Mouse (Mus musculus) E14TG2a.4 (cell line): ENCODE results near the gene Rictor.
A peak's percentile ranks its signal among the peaks of the same experiment; 100 is the strongest.
"Not testable (repeated sequence)": the region's sequence is repeated elsewhere in the genome, so short reads cannot be mapped to it uniquely, and the experiment has no call there.

Experiments used
- H3K27me3 ChIP-seq: 2 replicates; pipeline ENCODE4 v1.6.1; 2014; ENCODE audit warnings: low read length, control low read depth; ENCODE audit not compliant: insufficient read depth
- H3K36me3 ChIP-seq: 2 replicates; pipeline ENCODE4 v1.6.1; 2014; ENCODE audit warnings: low read length, control low read depth; ENCODE audit not compliant: insufficient read depth
- H3K4me1 ChIP-seq: replicated peaks from 2 replicates; pipeline ENCODE4 v1.6.1; 2014; ENCODE audit warnings: low read depth, low read length, control low read depth
- H3K4me3 ChIP-seq: replicated peaks from 2 replicates; pipeline ENCODE4 v1.5.1; 2014; ENCODE audit warnings: mild to moderate bottlenecking, low read length
- H3K9me3 ChIP-seq: 2 replicates; pipeline ENCODE4 v1.6.1; 2014; ENCODE audit warnings: low read length, control low read depth
- CTCF ChIP-seq: conservative IDR thresholded peaks from 2 replicates; pipeline ENCODE4 v1.5.1; 2014; ENCODE audit warnings: low read length
- NANOG ChIP-seq: IDR thresholded peaks from 2 replicates; pipeline ENCODE4 v1.6.1; 2014; ENCODE audit warnings: borderline replicate concordance, low read length, mixed read lengths
- POU5F1 ChIP-seq: IDR thresholded peaks from 2 replicates; pipeline ENCODE4 v1.6.1; 2014; ENCODE audit warnings: low read length, borderline replicate concordance

The Rictor gene

GRCm38 (mm10) chr15:6746301-6746983 lies 38.3 kb downstream of the Rictor start:
- Histone ChIP-seq H3K36me3 (peaks cover 22% of the 10 kb centered on the region), H3K4me1 (peaks cover 74% of the 10 kb centered on the region)

GRCm38 (mm10) chr15:6747001-6747400 lies 38.8 kb downstream of the Rictor start:
- Histone ChIP-seq H3K4me1 (peaks cover 68% of the 10 kb centered on the region), H3K27me3 (no peaks in the 10 kb centered on the region), H3K36me3 (peaks cover 22% of the 10 kb centered on the region), H3K4me3 (peak overlapping the region; percentile 76), H3K9me3 (no peaks in the 10 kb centered on the region)
- TF ChIP-seq NANOG (no peak), CTCF (no peak), POU5F1 (no peak)

More at GRCm38 (mm10) chr15:6746301-6746983, 38.3 kb downstream of the Rictor start:
- peak; percentile 59; the same call in 1 of the 2 replicates for TF ChIP-seq NANOG
- H3K9me3 ChIP-seq, H3K27me3 ChIP-seq: not testable (repeated sequence)
- peak overlapping the region; percentile 76 for H3K4me3 ChIP-seq

GRCm38 (mm10) chr15:6754400-6754799 lies 46.2 kb downstream of the Rictor start:
- no peaks in the 10 kb centered on the region for H3K9me3 ChIP-seq
- H3K4me1 ChIP-seq: peaks cover 2% of the 10 kb centered on the region
- no peaks in the 10 kb centered on the region for H3K27me3 ChIP-seq
- H3K4me3 ChIP-seq: no peak overlapping the region
- no peak for TF ChIP-seq POU5F1
- no peak for TF ChIP-seq NANOG
- TF ChIP-seq CTCF: no peak
- peaks cover 71% of the 10 kb centered on the region for H3K36me3 ChIP-seq

- peaks cover 13% of the 10 kb centered on the region for H3K4me1 ChIP-seq
- H3K4me3 ChIP-seq: no peak overlapping the region
- peaks cover 88% of the 10 kb centered on the region for H3K36me3 ChIP-seq
- TF ChIP-seq POU5F1 (no peak), CTCF (no peak), NANOG (no peak)
- no peaks in the 10 kb centered on the region for H3K9me3 ChIP-seq
- H3K27me3 ChIP-seq: no peaks in the 10 kb centered on the region
Observed at GRCm38 (mm10) chr15:6772265-6772664, 64.1 kb downstream of the Rictor start.

GRCm38 (mm10) chr15:6786212-6786611 lies 78.0 kb downstream of the Rictor start:
- Histone ChIP-seq H3K4me1 (no peaks in the 10 kb centered on the region), H3K4me3 (no peak overlapping the region), H3K9me3 (no peaks in the 10 kb centered on the region), H3K27me3 (no peaks in the 10 kb centered on the region), H3K36me3 (peaks cover 96% of the 10 kb centered on the region)
- TF ChIP-seq NANOG: no peak
- no peak for TF ChIP-seq CTCF
- no peak for TF ChIP-seq POU5F1

GRCm38 (mm10) chr15:6787236-6787635 lies 79.1 kb downstream of the Rictor start:
- Histone ChIP-seq H3K4me1 (no peaks in the 10 kb centered on the region), H3K4me3 (no peak overlapping the region), H3K9me3 (no peaks in the 10 kb centered on the region), H3K36me3 (peaks cover 95% of the 10 kb centered on the region), H3K27me3 (no peaks in the 10 kb centered on the region)
- no peak for TF ChIP-seq CTCF

- no peak for TF ChIP-seq POU5F1
- no peak for TF ChIP-seq CTCF
- no peak for TF ChIP-seq NANOG
- Histone ChIP-seq H3K27me3 (no peaks in the 10 kb centered on the region), H3K4me1 (no peaks in the 10 kb centered on the region), H3K36me3 (peaks cover 97% of the 10 kb centered on the region), H3K4me3 (no peak overlapping the region), H3K9me3 (no peaks in the 10 kb centered on the region)
Observed at GRCm38 (mm10) chr15:6790011-6790410, 81.8 kb downstream of the Rictor start.

- TF ChIP-seq POU5F1 (no peak), CTCF (no peak), NANOG (no peak)
- Histone ChIP-seq H3K27me3 (no peaks in the 10 kb centered on the region), H3K36me3 (peaks cover 98% of the 10 kb centered on the region), H3K9me3 (no peaks in the 10 kb centered on the region), H3K4me3 (no peak overlapping the region), H3K4me1 (no peaks in the 10 kb centered on the region)
Observed at GRCm38 (mm10) chr15:6791648-6792047, 83.5 kb downstream of the Rictor start.

GRCm38 (mm10) chr15:6792846-6793245 lies 84.7 kb downstream of the Rictor start:
- H3K4me1 ChIP-seq: no peaks in the 10 kb centered on the region
- H3K36me3 ChIP-seq: peaks cover 98% of the 10 kb centered on the region
- no peaks in the 10 kb centered on the region for H3K27me3 ChIP-seq
- peaks cover 6% of the 10 kb centered on the region for H3K9me3 ChIP-seq
- TF ChIP-seq POU5F1: no peak
- H3K4me3 ChIP-seq: no peak overlapping the region

GRCm38 (mm10) chr15:6801212-6801611 lies 93.0 kb downstream of the Rictor start:
- not testable (repeated sequence) for H3K4me1 ChIP-seq

More at GRCm38 (mm10) chr15:6801212-6801611, 93.0 kb downstream of the Rictor start:
- H3K27me3 ChIP-seq, H3K4me3 ChIP-seq: not testable (repeated sequence)
- H3K36me3 ChIP-seq: peaks cover 44% of the 10 kb centered on the region
- H3K9me3 ChIP-seq: peaks cover 55% of the 10 kb centered on the region
